Mouse (Mus musculus): ENCODE measurements around the gene Galntl6. TPM values are rescaled to one million over a fixed set of nuclear protein-coding genes. Genes with fewer than 3 reads are reported as not detected.

Gene Galntl6
- polyA plus RNA-seq, 1 experiment from 2014 or later = not detected

GRCm38 (mm10) chr8:57801197-57801596, 1111.2 kb downstream of the Galntl6 start:
- POLR2A ChIA-PET = interaction anchor here (0.7 kb wide), 1 partner anchor 9 kb away, joined by 3 read pairs; no protein-coding TSS in a partner anchor
- DNase-seq (ENCODE audit: low read depth, low spot score) (no peak), ATAC-seq (no peak)
- CTCF ChIA-PET = interaction anchor here (1.1 to 4.8 kb wide), 8 partner anchors 182 to 372 kb away, joined by 3 to 47 read pairs (median 8); no protein-coding TSS in a partner anchor
- no peak for TF ChIP-seq CTCF (IDR thresholded peaks at IDR 0.05)
- peaks cover 3% of the 10 kb centered on the region for H3K27me3 ChIP-seq
- in situ Hi-C loops (cut with MboI; ENCODE audit: low pct_unique_long_range_greater_than_20kb) = loop anchor here (5.0 to 25.0 kb wide), 2 partner anchors 369 to 914 kb away; no protein-coding TSS in a partner anchor

DNA sequence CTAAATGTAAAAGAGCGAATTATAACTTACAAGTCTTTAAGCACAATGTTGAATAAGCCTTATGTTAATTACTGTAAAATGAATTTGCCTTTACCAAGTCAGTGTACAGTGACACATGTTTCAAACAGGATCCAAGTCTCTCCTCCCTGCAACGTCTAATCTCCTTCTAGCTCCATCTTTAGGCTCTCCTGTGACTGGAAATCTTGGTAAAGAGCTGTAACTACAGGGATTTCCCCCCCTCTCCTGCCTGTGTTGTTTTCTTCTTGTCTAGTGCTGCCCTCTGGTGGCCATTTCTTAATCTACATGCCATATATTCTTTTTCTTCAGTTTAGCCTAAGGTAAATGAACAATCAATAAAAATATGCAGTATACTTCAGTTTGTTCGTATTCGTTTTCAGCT, 1112.1 kb downstream of the Galntl6 start:
- POLR2A ChIA-PET = interaction anchor here (0.7 kb wide), 1 partner anchor 10 kb away, joined by 3 read pairs; no protein-coding TSS in a partner anchor

GRCm38 (mm10) chr8:57799797-57800204, 1112.6 kb downstream of the Galntl6 start:
- TF ChIP-seq CTCF (IDR thresholded peaks at IDR 0.05) = no peak
- ATAC-seq = peak; percentile 93
- peak; percentile 10 for DNase-seq (ENCODE audit: low read depth, low spot score)
- peaks cover 3% of the 10 kb centered on the region for H3K27me3 ChIP-seq
- ChIA-PET CTCF (interaction anchor here (0.7 to 4.8 kb wide), 26 partner anchors 8 to 439 kb away, joined by 3 to 47 read pairs (median 4); no protein-coding TSS in a partner anchor), POLR2A (no interaction called here)
- in situ Hi-C loops (cut with MboI; ENCODE audit: low pct_unique_long_range_greater_than_20kb) = loop anchor here (5.0 to 25.0 kb wide), 5 partner anchors 138 to 912 kb away; no protein-coding TSS in a partner anchor

More for the DNA sequence above, 1112.1 kb downstream of the Galntl6 start:
- CTCF ChIA-PET = interaction anchor here (0.7 to 4.8 kb wide), 27 partner anchors 9 to 439 kb away, joined by 3 to 47 read pairs (median 4); no protein-coding TSS in a partner anchor
- DNase-seq (ENCODE audit: low read depth, low spot score) (peak; percentile 30), ATAC-seq (peak; percentile 74)
- peaks cover 3% of the 10 kb centered on the region for H3K27me3 ChIP-seq
- peak; percentile 77 for TF ChIP-seq CTCF (IDR thresholded peaks at IDR 0.05)
- in situ Hi-C loops (cut with MboI; ENCODE audit: low pct_unique_long_range_greater_than_20kb) = loop anchor here (5.0 to 25.0 kb wide), 2 partner anchors 368 to 913 kb away; no protein-coding TSS in a partner anchor

DNA sequence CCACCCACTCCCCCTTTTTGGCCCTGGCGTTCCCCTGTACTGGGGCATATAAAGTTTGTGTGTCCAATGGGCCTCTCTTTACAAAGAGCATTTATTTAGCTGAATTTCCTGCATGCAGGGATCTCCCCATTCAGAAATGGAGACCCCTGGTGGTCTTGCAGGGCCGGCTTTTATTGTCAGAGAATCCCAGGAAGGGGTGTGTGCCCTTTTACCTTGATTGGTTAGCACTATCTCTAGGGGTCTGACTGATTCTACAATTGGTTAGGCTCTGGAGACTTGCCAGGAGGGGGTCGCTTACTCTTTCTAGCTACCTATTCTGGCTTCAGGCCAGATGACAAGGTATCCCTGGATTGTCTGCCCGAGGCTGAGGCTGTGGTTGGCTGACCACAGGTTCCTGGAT, 1119.0 kb downstream of the Galntl6 start:
- CTCF ChIA-PET = interaction anchor here (1.2 to 6.8 kb wide), 3 partner anchors 12 to 252 kb away, joined by 4 to 37 read pairs (median 11); no protein-coding TSS in a partner anchor
- in situ Hi-C loops (cut with MboI; ENCODE audit: low pct_unique_long_range_greater_than_20kb) = no loop called here
- POLR2A ChIA-PET = no interaction called here
- ATAC-seq (no peak), DNase-seq (ENCODE audit: low read depth, low spot score) (no peak)
- H3K27me3 ChIP-seq = no peaks in the 10 kb centered on the region
- TF ChIP-seq CTCF (IDR thresholded peaks at IDR 0.05) = peak; percentile 19

- no peak for DNase-seq (ENCODE audit: low read depth, low spot score)
- in situ Hi-C loops (cut with MboI; ENCODE audit: low pct_unique_long_range_greater_than_20kb) = no loop called here
- H3K27me3 ChIP-seq = no peaks in the 10 kb centered on the region
- no peak for TF ChIP-seq CTCF (IDR thresholded peaks at IDR 0.05)
- ChIA-PET CTCF (interaction anchor here (0.9 to 6.8 kb wide), 10 partner anchors 8 to 256 kb away, joined by 3 to 37 read pairs (median 4); no protein-coding TSS in a partner anchor), POLR2A (no interaction called here)
- no peak for ATAC-seq
These were observed 1120.2 kb downstream of the Galntl6 start for GRCm38 (mm10) chr8:57792246-57792645.

- DNase-seq (ENCODE audit: low read depth, low spot score) = no peak
- no peak for ATAC-seq
- peak; percentile 67 for TF ChIP-seq CTCF (IDR thresholded peaks at IDR 0.05)
- in situ Hi-C loops (cut with MboI; ENCODE audit: low pct_unique_long_range_greater_than_20kb) = no loop called here
- no peaks in the 10 kb centered on the region for H3K27me3 ChIP-seq
- POLR2A ChIA-PET = no interaction called here
- CTCF ChIA-PET = interaction anchor here (0.9 to 6.8 kb wide), 11 partner anchors 9 to 255 kb away, joined by 3 to 37 read pairs (median 4); no protein-coding TSS in a partner anchor
These were observed 1121.1 kb downstream of the Galntl6 start for GRCm38 (mm10) chr8:57791309-57791721.

GRCm38 (mm10) chr8:57779551-57779950, 1132.9 kb downstream of the Galntl6 start:
- POLR2A ChIA-PET = no interaction called here
- H3K27me3 ChIP-seq = peaks cover 41% of the 10 kb centered on the region

DNA sequence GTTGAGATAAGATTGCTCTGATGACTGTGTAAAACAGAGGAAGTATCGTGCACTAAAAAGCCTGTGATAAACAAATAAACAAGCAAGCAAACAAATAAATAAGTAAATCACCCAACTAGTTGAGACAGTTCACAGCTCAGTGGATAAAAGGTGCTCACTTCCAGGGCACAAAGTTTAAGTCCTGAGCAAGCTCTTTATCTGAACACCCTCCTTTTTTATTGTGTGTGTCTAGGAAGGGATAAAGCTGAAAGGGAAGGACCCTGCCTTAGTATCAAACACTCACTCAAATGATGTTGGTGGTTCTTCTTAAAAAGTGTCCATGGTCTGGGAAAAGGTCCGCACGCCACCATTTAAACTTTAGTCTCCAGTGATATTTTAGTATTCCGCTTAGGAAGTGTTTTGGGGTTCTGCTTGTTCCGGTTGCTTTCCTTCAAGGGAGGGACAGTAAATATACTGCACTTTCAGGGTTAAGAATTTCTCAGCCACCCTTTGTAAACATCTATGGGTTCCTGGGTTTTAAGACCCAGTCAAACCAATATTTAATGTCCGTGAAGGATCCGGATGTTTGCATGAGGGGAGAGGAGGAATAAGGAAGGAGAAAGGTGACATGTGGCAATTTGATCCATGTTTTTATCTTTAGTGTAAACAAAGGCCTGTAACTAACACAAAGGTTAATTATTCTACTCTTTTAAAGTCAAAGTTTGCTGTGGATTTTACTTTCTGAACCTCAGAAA, 1134.3 kb downstream of the Galntl6 start:
- H3K27me3 ChIP-seq = peaks cover 45% of the 10 kb centered on the region
- in situ Hi-C loops (cut with MboI; ENCODE audit: low pct_unique_long_range_greater_than_20kb) = no loop called here
- no peak for TF ChIP-seq CTCF (IDR thresholded peaks at IDR 0.05)
- ATAC-seq (no peak), DNase-seq (ENCODE audit: low read depth, low spot score) (no peak)
- ChIA-PET POLR2A (no interaction called here), CTCF (interaction anchor here (1.1 kb wide), 1 partner anchor 10 kb away, joined by 4 read pairs; no protein-coding TSS in a partner anchor)

More at GRCm38 (mm10) chr8:57779551-57779950, 1132.9 kb downstream of the Galntl6 start:
- CTCF ChIA-PET = no interaction called here
- no peak for ATAC-seq
- DNase-seq (ENCODE audit: low read depth, low spot score) = no peak
- in situ Hi-C loops (cut with MboI; ENCODE audit: low pct_unique_long_range_greater_than_20kb) = no loop called here
- TF ChIP-seq CTCF (IDR thresholded peaks at IDR 0.05) = no peak

GRCm38 (mm10) chr8:57776723-57777122, 1135.7 kb downstream of the Galntl6 start:
- DNase-seq (ENCODE audit: low read depth, low spot score) = no peak
- CTCF ChIA-PET = interaction anchor here (1.4 kb wide), 1 partner anchor 9 kb away, joined by 4 read pairs; no protein-coding TSS in a partner anchor
- POLR2A ChIA-PET = no interaction called here
- TF ChIP-seq CTCF (IDR thresholded peaks at IDR 0.05) = no peak
- in situ Hi-C loops (cut with MboI; ENCODE audit: low pct_unique_long_range_greater_than_20kb) = no loop called here
- H3K27me3 ChIP-seq = peaks cover 49% of the 10 kb centered on the region
- ATAC-seq = no peak

DNA sequence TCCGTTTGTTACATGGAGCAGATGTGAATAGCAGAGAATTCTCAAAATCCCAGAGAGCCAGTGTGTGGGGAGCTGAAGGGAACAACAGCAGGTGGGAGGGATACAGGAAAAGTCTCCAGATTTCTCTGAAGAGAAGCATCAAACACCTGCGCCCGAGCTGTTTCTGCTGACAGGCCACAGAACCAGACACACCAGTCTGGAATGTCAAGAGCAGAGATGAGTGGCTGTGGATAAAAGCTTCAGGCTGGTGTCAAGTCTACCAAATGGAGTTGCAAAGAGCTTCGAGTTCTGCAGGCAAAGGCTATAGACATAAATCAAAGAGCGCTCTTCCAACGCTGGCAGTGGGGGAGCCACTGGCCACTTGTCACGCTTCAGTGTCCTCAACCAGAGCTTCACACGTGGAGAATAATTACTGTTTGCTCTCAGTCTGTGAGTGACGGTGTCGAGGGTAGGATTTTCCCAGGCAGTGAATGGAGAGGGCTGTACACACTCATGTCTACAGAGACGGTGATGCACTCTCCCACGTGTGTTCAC, 1139.6 kb downstream of the Galntl6 start:
- in situ Hi-C loops (cut with MboI; ENCODE audit: low pct_unique_long_range_greater_than_20kb) = no loop called here
- ChIA-PET POLR2A (no interaction called here), CTCF (no interaction called here)
- DNase-seq (ENCODE audit: low read depth, low spot score) (no peak), ATAC-seq (no peak)
- peaks cover 49% of the 10 kb centered on the region for H3K27me3 ChIP-seq
- no peak for TF ChIP-seq CTCF (IDR thresholded peaks at IDR 0.05)
